Mouse (Mus musculus): Measurements from ENCODE around the gene Immt. TPM values are rescaled to one million over a fixed set of nuclear protein-coding genes. Genes with fewer than 3 reads are reported as not detected.

Gene Immt
- polyA plus RNA-seq, 1 experiment from 2014 or later = 140 TPM

Other genes starting within 250 kb of the Immt start
- gene Kdm3a, start 198.3 kb upstream of the Immt start, polyA plus RNA-seq (2015; fragmentation: Nextera tagmentation; extraction: Ambion mirVana) = 14.1 and 14.2 TPM in 2 replicates
- gene Reep1, start 123.8 kb upstream of the Immt start, polyA plus RNA-seq (2015; fragmentation: Nextera tagmentation; extraction: Ambion mirVana) = 6.7 and 7.5 TPM in 2 replicates
- 61.4 and 65.2 TPM in 2 replicates for gene Mrpl35, start 4.4 kb upstream of the Immt start, polyA plus RNA-seq (2015; fragmentation: Nextera tagmentation; extraction: Ambion mirVana)
- gene Ptcd3, start 77.4 kb downstream of the Immt start, polyA plus RNA-seq (2015; fragmentation: Nextera tagmentation; extraction: Ambion mirVana) = 31.1 and 32.4 TPM in 2 replicates
- gene Polr1a, start 77.7 kb downstream of the Immt start, polyA plus RNA-seq (2015; fragmentation: Nextera tagmentation; extraction: Ambion mirVana) = 8.4 and 9.8 TPM in 2 replicates